Mouse (Mus musculus): Measurements from ENCODE around the gene Nanos2. TPM values are rescaled to one million over a fixed set of nuclear protein-coding genes. Genes with fewer than 3 reads are reported as not detected.
A peak's percentile ranks its signal among the peaks of the same experiment; 100 is the strongest.

Nanos2 gene
- polyA plus RNA-seq, 1 experiment from 2014 or later = 0.79 TPM

GRCm38 (mm10) chr7:18986503-18986902, 697 bp upstream of the Nanos2 start:
- Histone ChIP-seq H3K4me3 (ENCODE audit: low read depth, low read length) (no peak overlapping the region), H3K36me3 (ENCODE audit: control insufficient read depth, insufficient read depth, low read length) (no peaks in the 10 kb centered on the region), H3K27me3 (ENCODE audit: control insufficient read depth, insufficient read depth, low read depth, low read length) (no peaks in the 10 kb centered on the region), H3K9me3 (replicated peaks; ENCODE audit: control insufficient read depth, low read length, poor library complexity, severe bottlenecking) (no peaks in the 10 kb centered on the region), H3K4me1 (ENCODE audit: control insufficient read depth, insufficient read depth, low read length) (no peaks in the 10 kb centered on the region), H3K9ac (ENCODE audit: low read depth, low read length) (no peak overlapping the region), H3K4me2 (ENCODE audit: low read length) (no peak overlapping the region), H3K27ac (ENCODE audit: low read length) (no peak overlapping the region)
- no peak for ATAC-seq
- 100% methylated on average over 2 of the region's 2 CpGs for WGBS

GRCm38 (mm10) chr7:18987747-18988146, 547 bp downstream of the Nanos2 start:
- Histone ChIP-seq H3K27me3 (ENCODE audit: control insufficient read depth, insufficient read depth, low read depth, low read length) (no peaks in the 10 kb centered on the region), H3K4me3 (ENCODE audit: low read depth, low read length) (no peak overlapping the region), H3K27ac (ENCODE audit: low read length) (no peak overlapping the region), H3K4me1 (ENCODE audit: control insufficient read depth, insufficient read depth, low read length) (peaks cover 11% of the 10 kb centered on the region), H3K36me3 (ENCODE audit: control insufficient read depth, insufficient read depth, low read length) (no peaks in the 10 kb centered on the region), H3K4me2 (ENCODE audit: low read length) (no peak overlapping the region), H3K9ac (ENCODE audit: low read depth, low read length) (no peak overlapping the region), H3K9me3 (replicated peaks; ENCODE audit: control insufficient read depth, low read length, poor library complexity, severe bottlenecking) (no peaks in the 10 kb centered on the region)
- ATAC-seq = no peak
- 76% methylated on average over 13 of the region's 13 CpGs for WGBS

- Histone ChIP-seq H3K4me1 (ENCODE audit: control insufficient read depth, insufficient read depth, low read length) (peaks cover 21% of the 10 kb centered on the region), H3K9me3 (replicated peaks; ENCODE audit: control insufficient read depth, low read length, poor library complexity, severe bottlenecking) (no peaks in the 10 kb centered on the region), H3K9ac (ENCODE audit: low read depth, low read length) (no peak overlapping the region), H3K27ac (ENCODE audit: low read length) (no peak overlapping the region), H3K27me3 (ENCODE audit: control insufficient read depth, insufficient read depth, low read depth, low read length) (no peaks in the 10 kb centered on the region), H3K36me3 (ENCODE audit: control insufficient read depth, insufficient read depth, low read length) (no peaks in the 10 kb centered on the region), H3K4me2 (ENCODE audit: low read length) (no peak overlapping the region), H3K4me3 (ENCODE audit: low read depth, low read length) (no peak overlapping the region)
- WGBS = 77% methylated on average over 6 of the region's 6 CpGs
- no peak for ATAC-seq
Measured at GRCm38 (mm10) chr7:18988780-18989179, 1.6 kb downstream of the Nanos2 start.

- Histone ChIP-seq H3K4me1 (ENCODE audit: control insufficient read depth, insufficient read depth, low read length) (peaks cover 29% of the 10 kb centered on the region), H3K27me3 (ENCODE audit: control insufficient read depth, insufficient read depth, low read depth, low read length) (no peaks in the 10 kb centered on the region), H3K27ac (ENCODE audit: low read length) (peak overlapping the region; percentile 95), H3K9ac (ENCODE audit: low read depth, low read length) (peak overlapping the region; percentile 63), H3K4me3 (ENCODE audit: low read depth, low read length) (peak overlapping the region; percentile 67), H3K4me2 (ENCODE audit: low read length) (peak overlapping the region; percentile 67), H3K9me3 (replicated peaks; ENCODE audit: control insufficient read depth, low read length, poor library complexity, severe bottlenecking) (no peaks in the 10 kb centered on the region), H3K36me3 (ENCODE audit: control insufficient read depth, insufficient read depth, low read length) (no peaks in the 10 kb centered on the region)
- peak; percentile 25 for ATAC-seq
- 7% methylated on average over 5 of the region's 5 CpGs for WGBS
Measured at GRCm38 (mm10) chr7:18989995-18990394, 2.8 kb downstream of the Nanos2 start.

- peak; percentile 92 for ATAC-seq
- Histone ChIP-seq H3K4me2 (ENCODE audit: low read length) (peak within 1 kb of the TSS; percentile 91), H3K9ac (ENCODE audit: low read depth, low read length) (peak within 1 kb of the TSS; percentile 78), H3K36me3 (ENCODE audit: control insufficient read depth, insufficient read depth, low read length) (no peaks in the 10 kb centered on the region), H3K4me1 (ENCODE audit: control insufficient read depth, insufficient read depth, low read length) (peaks cover 31% of the 10 kb centered on the region), H3K4me3 (ENCODE audit: low read depth, low read length) (peak within 1 kb of the TSS; percentile 67), H3K27me3 (ENCODE audit: control insufficient read depth, insufficient read depth, low read depth, low read length) (no peaks in the 10 kb centered on the region), H3K27ac (ENCODE audit: low read length) (peak within 1 kb of the TSS; percentile 95), H3K9me3 (replicated peaks; ENCODE audit: control insufficient read depth, low read length, poor library complexity, severe bottlenecking) (no peaks in the 10 kb centered on the region)
- under 1% methylated on average over 37 of the region's 37 CpGs for WGBS
Measured at GRCm38 (mm10) chr7:18990601-18991295, 3.5 kb downstream of the Nanos2 start, which contains the start of gene Mypop. Mypop (plus strand) TSS chr7:18991245.

GRCm38 (mm10) chr7:18991660-18992293, 4.6 kb downstream of the Nanos2 start:
- under 1% methylated on average over 58 of the region's 59 CpGs for WGBS
- peak overlapping the region; percentile 78 for H3K9ac ChIP-seq (ENCODE audit: low read depth, low read length)
- H3K4me1 ChIP-seq (ENCODE audit: control insufficient read depth, insufficient read depth, low read length) = peaks cover 31% of the 10 kb centered on the region
- H3K27ac ChIP-seq (ENCODE audit: low read length) = peak overlapping the region; percentile 80
- ATAC-seq = no peak; the same call in none of the 2 replicates
- peak overlapping the region; percentile 91 for H3K4me2 ChIP-seq (ENCODE audit: low read length)
- no peaks in the 10 kb centered on the region for H3K36me3 ChIP-seq (ENCODE audit: control insufficient read depth, insufficient read depth, low read length)
- H3K4me3 ChIP-seq (ENCODE audit: low read depth, low read length) = peak overlapping the region; percentile 67
- H3K9me3 ChIP-seq (replicated peaks; ENCODE audit: control insufficient read depth, low read length, poor library complexity, severe bottlenecking) = no peaks in the 10 kb centered on the region
- H3K27me3 ChIP-seq (ENCODE audit: control insufficient read depth, insufficient read depth, low read depth, low read length) = no peaks in the 10 kb centered on the region

GRCm38 (mm10) chr7:18992294-18992675, 5.1 kb downstream of the Nanos2 start:
- H3K9ac ChIP-seq (ENCODE audit: low read depth, low read length) = peak overlapping the region; percentile 78
- H3K27me3 ChIP-seq (ENCODE audit: control insufficient read depth, insufficient read depth, low read depth, low read length) = no peaks in the 10 kb centered on the region
- 4% methylated on average over 31 of the region's 31 CpGs for WGBS
- no peaks in the 10 kb centered on the region for H3K9me3 ChIP-seq (replicated peaks; ENCODE audit: control insufficient read depth, low read length, poor library complexity, severe bottlenecking)
- no peaks in the 10 kb centered on the region for H3K36me3 ChIP-seq (ENCODE audit: control insufficient read depth, insufficient read depth, low read length)
- ATAC-seq = no peak
- peak overlapping the region; percentile 67 for H3K4me3 ChIP-seq (ENCODE audit: low read depth, low read length)
- peak overlapping the region; percentile 80 for H3K27ac ChIP-seq (ENCODE audit: low read length)
- peaks cover 31% of the 10 kb centered on the region for H3K4me1 ChIP-seq (ENCODE audit: control insufficient read depth, insufficient read depth, low read length)
- H3K4me2 ChIP-seq (ENCODE audit: low read length) = peak overlapping the region; percentile 91

GRCm38 (mm10) chr7:18993036-18993435, 5.8 kb downstream of the Nanos2 start:
- no peak for ATAC-seq
- Histone ChIP-seq H3K27me3 (ENCODE audit: control insufficient read depth, insufficient read depth, low read depth, low read length) (no peaks in the 10 kb centered on the region), H3K36me3 (ENCODE audit: control insufficient read depth, insufficient read depth, low read length) (no peaks in the 10 kb centered on the region), H3K4me3 (ENCODE audit: low read depth, low read length) (peak overlapping the region; percentile 67), H3K9me3 (replicated peaks; ENCODE audit: control insufficient read depth, low read length, poor library complexity, severe bottlenecking) (no peaks in the 10 kb centered on the region), H3K4me1 (ENCODE audit: control insufficient read depth, insufficient read depth, low read length) (peaks cover 31% of the 10 kb centered on the region), H3K27ac (ENCODE audit: low read length) (no peak overlapping the region), H3K9ac (ENCODE audit: low read depth, low read length) (peak overlapping the region; percentile 78; the same call in 1 of the 2 replicates), H3K4me2 (ENCODE audit: low read length) (peak overlapping the region; percentile 91)
- 95% methylated on average over 5 of the region's 5 CpGs for WGBS

GRCm38 (mm10) chr7:18998835-18999234, 11.6 kb downstream of the Nanos2 start:
- no peak overlapping the region for H3K27ac ChIP-seq (ENCODE audit: low read length)
- H3K4me3 ChIP-seq (ENCODE audit: low read depth, low read length) = no peak overlapping the region
- no peaks in the 10 kb centered on the region for H3K9me3 ChIP-seq (replicated peaks; ENCODE audit: control insufficient read depth, low read length, poor library complexity, severe bottlenecking)
- no peak overlapping the region for H3K9ac ChIP-seq (ENCODE audit: low read depth, low read length)
- ATAC-seq = no peak
- H3K36me3 ChIP-seq (ENCODE audit: control insufficient read depth, insufficient read depth, low read length) = no peaks in the 10 kb centered on the region
- H3K27me3 ChIP-seq (ENCODE audit: control insufficient read depth, insufficient read depth, low read depth, low read length) = no peaks in the 10 kb centered on the region
- H3K4me1 ChIP-seq (ENCODE audit: control insufficient read depth, insufficient read depth, low read length) = peaks cover 18% of the 10 kb centered on the region
- no peak overlapping the region for H3K4me2 ChIP-seq (ENCODE audit: low read length)
- 24% methylated on average over 9 of the region's 9 CpGs for WGBS
